Mouse (Mus musculus) limb, embryonic 14.5 days (tissue): Measurements from ENCODE around the gene Ptprg. TPM values are rescaled to one million over a fixed set of nuclear protein-coding genes. Genes with fewer than 3 reads are reported as not detected.

Source experiments
- ATAC-seq: fragments of 200-750 bp; cut with Nextera tagmentation; 2 replicates; pipeline ENCODE4 v1.8.0; 2017; ENCODE audit warnings: low read depth, moderate number of reproducible peaks, moderate TSS enrichment; ENCODE audit not compliant: low FRiP score
- DNase-seq: peaks from one replicate; pipeline ENCODE4 v3.0.0-alpha.2; 2015; ENCODE audit warnings: low spot score
- H3K27ac ChIP-seq: fragments of 300-500 bp; sonication (generic); replicated peaks from 2 replicates; pipeline ENCODE4 v1.5.1; 2014; ENCODE audit warnings: low read depth, mild to moderate bottlenecking, low read length, moderate library complexity, mixed read lengths
- H3K27me3 ChIP-seq: fragments of 300-500 bp; sonication (generic); 2 replicates; pipeline ENCODE4 v1.6.1; 2014; ENCODE audit warnings: low read length, mixed read lengths; ENCODE audit not compliant: control insufficient read depth, insufficient read depth
- H3K36me3 ChIP-seq: fragments of 300-500 bp; sonication (generic); 2 replicates; pipeline ENCODE4 v1.6.1; 2014; ENCODE audit warnings: mild to moderate bottlenecking, low read length, moderate library complexity, mixed read lengths; ENCODE audit not compliant: control insufficient read depth, insufficient read depth
- H3K4me1 ChIP-seq: fragments of 300-500 bp; sonication (generic); 2 replicates; pipeline ENCODE4 v1.6.1; 2014; ENCODE audit warnings: antibody characterized with exemption, low read length, mixed read lengths; ENCODE audit not compliant: control insufficient read depth, insufficient read depth
- H3K4me2 ChIP-seq: fragments of 300-500 bp; sonication (generic); replicated peaks from 2 replicates; pipeline ENCODE4 v1.6.1; 2014; ENCODE audit warnings: low read depth, mild to moderate bottlenecking, low read length, moderate library complexity; ENCODE audit not compliant: severe bottlenecking
- H3K4me3 ChIP-seq: fragments of 300-500 bp; sonication (generic); replicated peaks from 2 replicates; pipeline ENCODE4 v1.5.1; 2014; ENCODE audit warnings: low read length
- H3K9ac ChIP-seq: fragments of 300-500 bp; sonication (generic); 2 replicates; pipeline ENCODE4 v1.6.1; 2014; ENCODE audit warnings: mild to moderate bottlenecking, low read depth, low read length, moderate library complexity; ENCODE audit not compliant: severe bottlenecking
- H3K9me3 ChIP-seq: fragments of 300-500 bp; sonication (generic); 2 replicates; pipeline ENCODE4 v1.6.1; 2016; ENCODE audit warnings: low read length; ENCODE audit not compliant: control insufficient read depth
- POLR2A ChIP-seq: fragments of 200-500 bp; IDR thresholded peaks from 2 replicates; pipeline ENCODE4 v1.8.0; 2012; ENCODE audit warnings: inconsistent platforms, mild to moderate bottlenecking, moderate library complexity, borderline replicate concordance; ENCODE audit not compliant: insufficient read depth, insufficient read length; ENCODE audit errors: extremely low read depth
- WGBS: fragments of 180-500 bp; shearing (Covaris S2); extraction: QIAGEN DNeasy Blood & Tissue Kit; methylation state at CpG from one replicate; pipeline ENCODE4 v1.1.7; 2014; 5-methylcytosine and 5-hydroxymethylcytosine counted together
- polyA plus RNA-seq, 2 experiments: library from polyadenylated mRNA; depleted of rRNA in 1 of 2; stranded (reverse) in 1 of 2; unstranded in 1 of 2; fragments of >200 nt; fragmentation: Nextera tagmentation in 1 of 2; extraction: Ambion mirVana in 1 of 2; gene quantifications; 2 replicates each; pipeline versions ENCODE4 v1.2.1 to v1.2.3; 2012 to 2014

Ptprg gene
- polyA plus RNA-seq (2012; rRNA removed), result 25.5 and 27.8 TPM in 2 replicates
- polyA plus RNA-seq (2014; fragmentation: Nextera tagmentation; extraction: Ambion mirVana), result 28.6 and 36.5 TPM in 2 replicates

GRCm38 (mm10) chr14:11553273-11553665, at the start of gene Ptprg:
TSS of gene Ptprg (plus strand) at chr14:11553532.
- WGBS, result under 1% methylated on average over 25 of the region's 40 CpGs
- Histone ChIP-seq H3K36me3 (no peaks in the 10 kb centered on the region), H3K27ac (peak within 1 kb of the TSS; percentile 99), H3K9me3 (no peaks in the 10 kb centered on the region), H3K4me2 (peak within 1 kb of the TSS; percentile 97), H3K27me3 (no peaks in the 10 kb centered on the region), H3K4me1 (peaks cover 15% of the 10 kb centered on the region), H3K4me3 (peak within 1 kb of the TSS; percentile 82), H3K9ac (peak within 1 kb of the TSS; percentile 88)
- DNase-seq (peak; percentile 94), ATAC-seq (peak; percentile 89)
- TF ChIP-seq POLR2A, result peak; percentile 68; the same call in 1 of the 2 replicates

- Histone ChIP-seq H3K9me3 (no peaks in the 10 kb centered on the region), H3K4me3 (no peak overlapping the region), H3K27ac (no peak overlapping the region), H3K27me3 (no peaks in the 10 kb centered on the region), H3K4me2 (no peak overlapping the region), H3K36me3 (no peaks in the 10 kb centered on the region), H3K4me1 (no peaks in the 10 kb centered on the region; the same call in 1 of the 2 replicates), H3K9ac (no peak overlapping the region)
- ATAC-seq (no peak; the same call in 1 of the 2 replicates), DNase-seq (peak; percentile 61)
- WGBS, result 26% methylated on average over 7 of the region's 7 CpGs
- TF ChIP-seq POLR2A, result no peak
Measured at GRCm38 (mm10) chr14:11503803-11504365, 49.4 kb upstream of the Ptprg start.

GRCm38 (mm10) chr14:11510173-11510572, 43.2 kb upstream of the Ptprg start:
- WGBS, result 60% methylated on average over 1 of the region's 1 CpGs
- no peaks in the 10 kb centered on the region for H3K4me1 ChIP-seq
- H3K27ac ChIP-seq, result no peak overlapping the region
- no peaks in the 10 kb centered on the region for H3K9me3 ChIP-seq
- H3K4me3 ChIP-seq, result no peak overlapping the region
- H3K27me3 ChIP-seq, result no peaks in the 10 kb centered on the region
- DNase-seq, result no peak
- no peak overlapping the region for H3K4me2 ChIP-seq
- TF ChIP-seq POLR2A, result no peak
- no peaks in the 10 kb centered on the region for H3K36me3 ChIP-seq
- no peak overlapping the region for H3K9ac ChIP-seq
- ATAC-seq, result no peak

- no peak for TF ChIP-seq POLR2A
- H3K9ac ChIP-seq, result no peak overlapping the region
- ATAC-seq (no peak), DNase-seq (no peak)
- WGBS, result 93% methylated on average over 2 of the region's 2 CpGs
- no peaks in the 10 kb centered on the region for H3K9me3 ChIP-seq
- H3K27ac ChIP-seq, result no peak overlapping the region
- H3K4me1 ChIP-seq, result no peaks in the 10 kb centered on the region
- no peak overlapping the region for H3K4me2 ChIP-seq
- no peaks in the 10 kb centered on the region for H3K36me3 ChIP-seq
- no peaks in the 10 kb centered on the region for H3K27me3 ChIP-seq
- H3K4me3 ChIP-seq, result no peak overlapping the region
Measured at GRCm38 (mm10) chr14:11519171-11519570, 34.2 kb upstream of the Ptprg start.

GRCm38 (mm10) chr14:11523052-11523451, 30.3 kb upstream of the Ptprg start:
- no peaks in the 10 kb centered on the region for H3K9me3 ChIP-seq
- H3K4me3 ChIP-seq, result no peak overlapping the region
- H3K27me3 ChIP-seq, result no peaks in the 10 kb centered on the region
- H3K4me1 ChIP-seq, result no peaks in the 10 kb centered on the region
- 88% methylated on average over 3 of the region's 3 CpGs for WGBS
- no peak for DNase-seq
- ATAC-seq, result no peak
- no peak for TF ChIP-seq POLR2A
- no peak overlapping the region for H3K27ac ChIP-seq
- no peaks in the 10 kb centered on the region for H3K36me3 ChIP-seq
- H3K4me2 ChIP-seq, result no peak overlapping the region
- H3K9ac ChIP-seq, result no peak overlapping the region
